Mouse (Mus musculus): ENCODE data around the gene Ap1b1. TPM values are rescaled to one million over a fixed set of nuclear protein-coding genes. Genes with fewer than 3 reads are reported as not detected.

Gene Ap1b1
- total and polyA plus RNA-seq, 3 experiments: 38.6 to 57.8 (median 44.2) TPM

DNA sequence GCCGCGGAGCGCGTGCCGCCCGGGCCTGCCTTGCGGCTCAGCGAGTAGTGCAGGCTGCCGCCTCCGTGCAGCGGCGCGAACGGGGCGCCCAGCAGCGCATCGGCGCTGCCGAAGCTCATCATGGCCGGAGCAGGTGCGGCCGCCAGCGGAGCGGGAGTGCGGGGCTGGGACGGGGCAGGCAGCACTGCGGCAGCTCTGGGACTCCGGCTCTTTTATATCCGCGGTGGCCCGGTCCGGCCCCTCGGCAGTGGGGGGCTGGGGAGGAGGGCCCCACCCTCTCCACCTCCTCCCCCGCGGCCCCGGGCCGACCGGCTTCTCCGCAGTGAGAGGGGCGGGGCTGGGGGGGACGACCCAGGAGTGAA, 38.8 kb upstream of the Ap1b1 start, which contains the start of gene Nefh:
Nefh (minus strand) TSS at position 252 of the 362 bp plus-strand sequence.
- H3K79me2 ChIP-seq (replicated peaks; ENCODE audit: control insufficient read depth, extremely low read depth, insufficient read depth, poor library complexity, severe bottlenecking): no peaks in the 10 kb centered on the region
- peaks cover 20% of the 10 kb centered on the region for H3K27me3 ChIP-seq (replicated peaks)
- H3K36me3 ChIP-seq (replicated peaks in 1 of 2; ENCODE audit: control insufficient read depth in 1 of 2, insufficient read depth in 1 of 2, low read length in 1 of 2): peaks cover 0 to 12% of the 10 kb centered on the region in 2 experiments
- DNase-seq (ENCODE audit: extremely low read depth): no peak
- in situ Hi-C loops (cut with MboI; ENCODE audit: low pct_ligation_motif_present, low pct_unique_long_range_greater_than_20kb, low sequenced_read_pairs): no loop called here
- dilution Hi-C loops (cut with MboI; ENCODE audit: extremely low pct_ligation_motif_present, extremely low pct_unique_long_range_greater_than_20kb, low sequenced_read_pairs): no loop called here
- no peak within 1 kb of the TSS for H3K4me3 ChIP-seq (replicated peaks in 1 of 3; ENCODE audit: low read depth in 2 of 3, low read length in 2 of 3, poor library complexity in 1 of 3)
- H3K9ac ChIP-seq (ENCODE audit: insufficient read depth, low read depth): no peak within 1 kb of the TSS
- H3K4me1 ChIP-seq (ENCODE audit: control insufficient read depth in 1 of 2, insufficient read depth in 2 of 2): peaks cover 0 to 2% of the 10 kb centered on the region in 2 experiments; a peak in 2 of 4 replicates
- peaks cover 12% of the 10 kb centered on the region for H3K9me3 ChIP-seq (replicated peaks; ENCODE audit: low read length)
- H3K4me2 ChIP-seq (ENCODE audit: insufficient read depth, low read depth, poor library complexity, severe bottlenecking): no peak within 1 kb of the TSS
- TF ChIP-seq ZMIZ1 (IDR thresholded peaks at IDR 0.05; ENCODE audit: low read depth, low read length) (no peak), NRF1 (IDR thresholded peaks at IDR 0.05; ENCODE audit: low read depth, low read length) (no peak), ZKSCAN1 (IDR thresholded peaks at IDR 0.05; ENCODE audit: borderline replicate concordance, low read depth, low read length) (no peak), PAX5 (IDR thresholded peaks at IDR 0.05; ENCODE audit: low read length) (no peak), EP300 (IDR thresholded peaks at IDR 0.05; ENCODE audit: low read length) (no peak), MXI1 (IDR thresholded peaks at IDR 0.05; ENCODE audit: low read depth, low read length) (no peak), GABPA (IDR thresholded peaks at IDR 0.05; ENCODE audit: insufficient replicate concordance, low read depth, low read length) (no peak), RCOR1 (conservative IDR thresholded peaks at IDR 0.05; ENCODE audit: low read depth, low read length) (no peak), JUN (IDR thresholded peaks at IDR 0.05; ENCODE audit: insufficient read depth, low read depth, low read length) (no peak), ZC3H11A (IDR thresholded peaks at IDR 0.05; ENCODE audit: low read depth, low read length) (no peak), TCF12 (IDR thresholded peaks at IDR 0.05; ENCODE audit: low read depth, low read length) (no peak), ELF1 (IDR thresholded peaks at IDR 0.05; ENCODE audit: low read depth, low read length) (no peak), USF2 (conservative IDR thresholded peaks at IDR 0.05; ENCODE audit: low read depth, low read length) (no peak), CTCF (conservative IDR thresholded peaks at IDR 0.05 in 1 of 2, IDR thresholded peaks at IDR 0.05 in 1 of 2; ENCODE audit: low read depth in 2 of 2, low read length in 2 of 2) (no peak), USF1 (IDR thresholded peaks at IDR 0.05; ENCODE audit: low read depth, low read length) (no peak), BHLHE40 (IDR thresholded peaks at IDR 0.05; ENCODE audit: low read depth, low read length) (no peak)
- H3K27ac ChIP-seq (ENCODE audit: insufficient read depth, low read depth): no peak within 1 kb of the TSS

DNA sequence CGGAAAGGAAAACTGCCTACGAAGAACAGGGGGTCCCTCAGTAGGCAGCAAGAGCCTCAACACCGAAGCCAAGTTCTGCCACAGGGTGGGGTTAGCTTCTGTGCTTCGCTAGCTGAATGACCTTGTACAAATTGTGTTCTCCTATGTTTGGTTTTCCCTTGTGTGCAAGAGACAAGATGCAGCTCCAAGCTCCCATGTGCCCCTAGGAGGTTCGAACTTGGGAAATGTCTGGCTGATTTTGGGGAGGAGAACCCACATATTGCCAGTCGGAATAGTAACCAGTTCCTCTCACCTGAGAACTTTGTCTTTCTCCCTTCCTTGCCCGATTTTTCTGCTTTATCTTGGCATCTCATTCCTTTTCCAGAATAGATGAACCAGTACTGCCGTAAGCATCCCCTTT, 37.8 kb upstream of the Ap1b1 start:
- H3K79me2 ChIP-seq (replicated peaks; ENCODE audit: control insufficient read depth, extremely low read depth, insufficient read depth, poor library complexity, severe bottlenecking): no peaks in the 10 kb centered on the region
- no peak overlapping the region for H3K4me3 ChIP-seq (replicated peaks in 1 of 3; ENCODE audit: low read depth in 2 of 3, low read length in 2 of 3, poor library complexity in 1 of 3)
- no peak for TF ChIP-seq RCOR1 (conservative IDR thresholded peaks at IDR 0.05; ENCODE audit: low read depth, low read length)
- no peak for TF ChIP-seq NELFE (IDR thresholded peaks at IDR 0.05; ENCODE audit: low read depth, low read length)
- no peak for TF ChIP-seq TBP (conservative IDR thresholded peaks at IDR 0.05; ENCODE audit: low read depth, low read length)
- TF ChIP-seq CTCF (conservative IDR thresholded peaks at IDR 0.05 in 1 of 2, IDR thresholded peaks at IDR 0.05 in 1 of 2; ENCODE audit: low read depth in 2 of 2, low read length in 2 of 2): no peak
- TF ChIP-seq CHD1 (IDR thresholded peaks at IDR 0.05; ENCODE audit: low read depth, low read length): no peak
- no peak for TF ChIP-seq MEF2A (IDR thresholded peaks at IDR 0.05; ENCODE audit: borderline replicate concordance, low read depth, low read length)
- TF ChIP-seq USF2 (conservative IDR thresholded peaks at IDR 0.05; ENCODE audit: low read depth, low read length): no peak
- TF ChIP-seq PAX5 (IDR thresholded peaks at IDR 0.05; ENCODE audit: low read length): no peak
- H3K9ac ChIP-seq (ENCODE audit: insufficient read depth, low read depth): no peak overlapping the region
- peaks cover 0 to 12% of the 10 kb centered on the region in 2 experiments for H3K36me3 ChIP-seq (replicated peaks in 1 of 2; ENCODE audit: control insufficient read depth in 1 of 2, insufficient read depth in 1 of 2, low read length in 1 of 2)
- H3K4me1 ChIP-seq (ENCODE audit: control insufficient read depth in 1 of 2, insufficient read depth in 2 of 2): peaks cover 2 to 3% of the 10 kb centered on the region in 2 experiments; a peak in 3 of 4 replicates
- H3K27ac ChIP-seq (ENCODE audit: insufficient read depth, low read depth): no peak overlapping the region
- H3K4me2 ChIP-seq (ENCODE audit: insufficient read depth, low read depth, poor library complexity, severe bottlenecking): no peak overlapping the region
- dilution Hi-C loops (cut with MboI; ENCODE audit: extremely low pct_ligation_motif_present, extremely low pct_unique_long_range_greater_than_20kb, low sequenced_read_pairs): no loop called here
- H3K27me3 ChIP-seq (replicated peaks): peaks cover 25% of the 10 kb centered on the region
- in situ Hi-C loops (cut with MboI; ENCODE audit: low pct_ligation_motif_present, low pct_unique_long_range_greater_than_20kb, low sequenced_read_pairs): no loop called here
- peaks cover 12% of the 10 kb centered on the region for H3K9me3 ChIP-seq (replicated peaks; ENCODE audit: low read length)
- no peak for DNase-seq (ENCODE audit: extremely low read depth)

Measured in CH12.LX (cell line).